Mouse (Mus musculus): Measurements from ENCODE around the gene Crhbp. TPM values are rescaled to one million over a fixed set of nuclear protein-coding genes. Genes with fewer than 3 reads are reported as not detected.

Crhbp gene
- 10 to 100 TPM; 18.8 to 24.6 TPM for total RNA-seq (2021)

- no peak for DNase-seq
Measured at GRCm38 (mm10) chr13:95444824-95445223, at the start of gene Crhbp. Gene Crhbp, minus strand, starts transcription at chr13:95444924.

DNA sequence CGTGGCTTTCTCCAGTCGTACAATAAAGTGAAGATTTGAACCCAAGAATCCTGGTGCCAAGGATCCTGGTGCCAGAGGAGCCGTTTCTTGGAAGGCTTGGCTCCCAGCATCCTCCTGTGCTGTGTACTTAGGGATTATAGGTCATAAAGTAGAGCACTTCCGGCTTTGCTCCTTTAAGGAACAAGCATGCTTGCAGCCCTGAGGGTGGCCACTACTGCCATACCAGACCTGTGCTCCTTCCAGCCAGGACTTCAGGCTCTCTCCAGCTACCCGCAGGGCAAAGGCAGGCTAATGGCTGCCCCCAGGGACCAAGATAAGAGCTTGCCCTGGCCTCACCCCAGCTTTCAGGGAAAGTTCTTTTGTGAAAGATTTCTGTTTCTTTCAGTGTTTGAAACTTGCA lies 48.6 kb upstream of the Crhbp start:
- DNase-seq = no peak

- no peak for DNase-seq
Measured at GRCm38 (mm10) chr13:95491327-95491726, 46.6 kb upstream of the Crhbp start.

- DNase-seq = no peak
Measured at GRCm38 (mm10) chr13:95484664-95485063, 39.9 kb upstream of the Crhbp start.

DNA sequence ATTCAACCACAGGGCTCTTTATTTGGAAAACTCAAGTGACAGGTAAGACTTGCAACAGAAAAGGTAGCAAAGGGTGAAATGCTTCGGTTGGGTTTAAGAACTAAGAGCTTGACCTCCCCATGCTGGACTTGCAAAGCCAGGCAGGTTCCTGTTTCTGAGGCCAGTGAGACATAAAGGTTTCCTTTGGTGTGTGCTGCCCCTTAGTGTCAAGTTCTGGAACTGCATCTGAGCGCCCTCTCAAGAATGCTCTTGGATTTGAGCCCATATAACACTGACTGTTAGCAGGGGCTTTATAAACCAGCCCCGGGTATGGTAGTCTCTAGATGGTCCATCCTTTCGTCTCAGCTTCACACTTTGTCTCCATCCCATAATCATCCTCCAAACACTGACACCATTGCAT lies 36.7 kb upstream of the Crhbp start:
- DNase-seq = peak; percentile 63 to 79

DNA sequence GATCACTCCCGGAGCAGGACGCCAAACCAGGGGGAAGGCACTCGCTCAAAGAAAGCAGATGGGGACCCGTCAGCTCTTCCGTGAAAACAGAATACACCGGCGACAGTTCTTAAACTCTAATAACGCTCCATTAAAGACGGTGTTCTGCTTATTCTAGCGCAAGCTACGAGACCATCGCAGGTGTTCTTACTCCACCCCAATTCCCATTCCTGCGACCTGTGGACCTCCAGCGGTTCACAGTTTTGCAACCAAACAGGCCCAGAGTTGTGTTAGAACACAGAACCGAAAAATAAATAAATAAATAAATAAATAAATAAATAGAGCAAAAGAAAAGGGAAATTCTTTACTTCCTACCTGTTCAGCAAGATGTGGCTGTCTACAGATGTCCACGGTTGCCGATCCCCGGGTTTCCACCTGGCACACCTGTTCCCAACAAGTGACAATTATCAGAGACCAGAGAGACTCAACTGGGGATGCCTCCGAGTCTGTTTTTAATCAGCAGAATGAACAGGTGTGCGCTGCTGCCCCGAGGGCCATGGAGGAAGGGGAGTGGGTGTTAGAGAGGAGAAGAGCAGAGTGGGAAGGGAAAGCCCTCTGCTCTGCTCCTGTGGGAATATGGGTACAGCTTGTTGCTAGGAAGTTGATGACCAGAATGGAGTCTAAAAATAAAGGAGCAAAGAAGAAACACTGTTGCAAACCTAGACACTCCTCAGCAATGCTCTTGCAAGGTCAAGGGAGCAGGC lies 34.1 kb upstream of the Crhbp start, which contains the start of gene S100z:
Gene S100z (minus strand): TSS at position 51 of the 743 bp plus-strand sequence.
- DNase-seq = no peak

- no peak for DNase-seq
Measured at GRCm38 (mm10) chr13:95477173-95477572, 32.4 kb upstream of the Crhbp start.

DNA sequence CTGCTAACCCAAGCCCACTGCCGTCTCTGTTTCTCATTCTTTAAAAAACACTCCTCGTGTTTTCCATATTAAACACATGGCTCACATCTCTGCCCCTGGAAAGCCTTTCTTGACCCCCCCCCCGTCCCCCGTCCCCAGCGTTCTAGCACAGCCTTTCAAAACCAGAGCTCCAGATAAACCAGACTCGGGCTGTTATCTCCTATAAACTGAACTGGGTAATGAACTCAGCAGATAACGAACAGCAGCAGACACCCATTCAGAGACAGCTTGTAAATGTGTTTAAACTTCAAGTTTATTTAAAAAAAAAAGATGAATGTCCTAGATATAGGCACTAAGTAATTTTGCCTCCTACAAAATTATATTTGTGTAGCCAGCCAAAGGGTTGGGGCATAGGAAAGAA lies 30.4 kb upstream of the Crhbp start:
- no peak for DNase-seq

- DNase-seq = no peak
Measured at GRCm38 (mm10) chr13:95474294-95474693, 29.6 kb upstream of the Crhbp start.

DNA sequence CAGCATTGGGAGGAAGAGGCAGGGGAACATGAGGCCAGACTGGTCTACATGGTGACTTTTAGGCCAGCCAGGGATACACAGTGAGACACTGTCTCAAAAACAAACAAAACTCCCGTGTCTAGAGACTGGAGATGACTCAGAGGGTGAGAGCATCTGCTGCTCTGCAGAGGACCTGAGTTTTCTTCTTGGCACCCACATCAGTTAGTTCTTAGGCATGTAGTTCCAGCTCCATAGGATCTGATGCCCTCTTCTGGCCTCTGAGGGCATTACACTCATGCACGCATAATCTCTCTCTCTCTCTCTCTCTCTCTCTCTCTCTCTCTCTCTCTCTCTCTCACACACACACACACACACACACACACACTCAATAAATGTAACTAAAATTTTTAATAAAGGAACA lies 26.2 kb upstream of the Crhbp start:
- DNase-seq = no peak

GRCm38 (mm10) chr13:95451529-95451928 lies 6.8 kb upstream of the Crhbp start:
- no peak for DNase-seq

DNA sequence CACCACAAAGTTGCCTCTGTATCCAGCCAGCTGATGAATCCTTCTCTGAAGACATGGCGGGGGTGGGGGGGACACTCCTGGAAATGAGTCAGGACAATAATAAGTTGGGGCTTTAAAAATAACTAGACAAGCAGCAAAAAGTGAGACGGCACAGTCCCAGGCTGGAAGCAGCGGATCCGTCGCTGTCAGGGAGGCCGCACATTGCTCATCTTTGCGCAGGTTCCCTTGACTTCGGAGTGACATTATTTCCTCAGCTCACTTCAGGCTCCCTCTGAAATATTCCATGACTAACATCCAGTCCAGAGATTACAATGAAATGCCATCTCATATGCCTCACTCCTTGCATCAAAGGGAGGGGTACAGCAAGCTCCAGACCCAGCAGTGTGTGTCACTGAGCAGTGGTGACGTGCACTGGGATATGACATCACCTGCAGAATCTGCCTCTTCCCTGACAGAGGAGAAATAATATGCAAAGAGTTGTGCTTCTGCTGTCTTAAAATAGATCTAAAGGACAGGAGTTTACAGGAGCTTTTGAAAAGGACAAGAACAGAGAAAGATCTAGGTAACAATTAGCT lies 6.0 kb upstream of the Crhbp start:
- no peak for DNase-seq

DNA sequence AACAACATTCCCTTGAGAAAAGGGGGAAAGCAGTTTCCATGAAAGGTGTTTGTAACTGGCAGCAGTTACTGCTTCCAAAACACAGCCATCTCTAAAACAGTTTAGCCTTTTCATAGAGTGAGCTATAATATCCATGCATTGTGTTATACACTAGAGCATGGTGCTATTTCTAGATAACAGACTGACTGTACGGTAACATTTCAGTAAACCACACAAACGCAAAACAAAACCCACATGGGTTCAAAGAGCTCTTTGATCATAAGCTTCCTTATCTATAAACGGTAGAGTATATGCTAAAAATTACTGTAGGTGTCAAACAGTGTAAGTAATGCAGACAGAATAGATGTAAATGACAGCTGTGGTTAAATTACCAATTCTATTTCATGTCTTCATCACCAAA lies 5.0 kb upstream of the Crhbp start:
- DNase-seq = no peak

DNA sequence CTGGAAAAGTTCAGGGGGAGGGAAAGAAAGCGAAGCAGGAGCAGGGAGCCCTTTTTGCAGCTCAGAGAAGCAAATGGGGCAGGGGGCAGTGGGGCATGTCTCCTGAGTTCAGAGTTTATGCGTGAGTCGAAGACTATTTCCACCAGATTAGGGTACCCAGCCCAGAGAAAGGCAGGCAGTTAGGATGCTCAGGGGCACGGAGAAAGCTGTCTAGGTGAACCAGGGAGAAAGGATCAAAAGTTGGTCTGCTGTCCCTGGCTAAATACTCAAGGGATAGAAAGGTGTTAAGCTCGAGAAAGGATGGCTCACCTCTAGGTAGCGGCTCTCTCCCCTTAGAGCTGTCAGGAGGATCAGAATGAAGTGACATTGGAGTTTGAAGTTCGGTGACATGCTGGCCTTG lies 433 bp downstream of the Crhbp start:
- no peak for DNase-seq

DNA sequence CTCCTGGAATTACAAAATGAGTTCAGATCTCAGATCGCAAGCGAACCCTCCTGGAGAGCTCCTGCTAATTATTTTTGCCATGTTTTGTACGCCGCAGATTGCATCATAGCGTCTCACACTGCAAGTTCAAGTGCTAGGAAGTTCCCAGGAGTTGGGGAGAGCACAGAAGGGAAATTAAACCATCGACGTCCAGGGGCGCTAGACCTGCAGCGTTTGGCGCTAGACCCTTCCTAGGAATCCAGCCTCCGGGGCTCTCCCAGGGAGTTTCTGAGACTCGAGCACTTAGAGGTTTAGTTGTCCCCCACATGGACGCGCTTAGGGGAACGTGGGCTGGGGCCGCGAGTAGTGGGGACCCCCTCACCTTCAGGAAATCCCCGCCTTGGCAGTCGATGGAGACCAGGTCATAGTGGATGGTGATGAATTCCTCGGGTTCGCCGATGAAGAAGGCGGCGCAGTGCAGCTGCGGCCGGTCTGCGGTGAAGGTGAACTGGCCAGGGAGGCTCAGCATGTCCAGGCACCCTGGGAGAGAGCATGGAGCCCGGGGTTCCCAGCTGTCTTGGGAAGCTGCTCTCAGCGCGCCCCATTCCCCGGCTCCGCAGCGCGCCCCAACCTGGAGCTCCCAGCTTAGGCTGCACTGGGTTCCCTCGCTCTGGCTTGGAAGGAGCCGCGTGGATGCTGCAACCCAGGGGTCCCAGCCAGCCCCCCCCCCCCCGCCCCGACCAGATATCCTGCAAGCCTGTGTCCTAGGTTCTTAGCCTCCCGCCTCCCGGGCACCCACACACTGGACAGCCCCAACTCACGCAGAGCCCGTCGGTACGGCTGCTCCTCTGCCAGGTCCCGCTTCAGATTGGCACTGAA lies 1.1 kb downstream of the Crhbp start:
- DNase-seq = no peak

- no peak for DNase-seq
Measured at GRCm38 (mm10) chr13:95442901-95443300, 1.8 kb downstream of the Crhbp start.

DNA sequence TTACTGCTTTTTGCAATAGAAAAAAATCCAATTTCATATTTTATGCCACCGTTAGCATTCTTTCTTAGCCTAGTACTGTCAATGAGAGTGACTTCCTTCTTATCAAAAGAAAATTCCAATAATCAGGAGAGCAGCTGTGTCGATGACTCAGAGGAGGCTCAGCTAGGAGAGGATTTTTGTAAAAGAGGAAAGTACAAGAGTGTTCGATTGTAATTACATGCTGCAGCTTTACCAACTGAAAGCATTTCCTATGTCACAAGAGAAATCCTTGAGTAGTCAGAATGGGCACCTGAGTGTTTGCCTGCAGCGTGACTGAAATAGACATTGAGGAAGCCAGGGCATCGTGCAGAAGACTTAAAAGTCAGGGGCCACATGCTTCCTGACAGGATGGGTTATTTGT lies 5.2 kb downstream of the Crhbp start:
- no peak for DNase-seq

GRCm38 (mm10) chr13:95431760-95432159 lies 13.0 kb downstream of the Crhbp start:
- DNase-seq = no peak

DNA sequence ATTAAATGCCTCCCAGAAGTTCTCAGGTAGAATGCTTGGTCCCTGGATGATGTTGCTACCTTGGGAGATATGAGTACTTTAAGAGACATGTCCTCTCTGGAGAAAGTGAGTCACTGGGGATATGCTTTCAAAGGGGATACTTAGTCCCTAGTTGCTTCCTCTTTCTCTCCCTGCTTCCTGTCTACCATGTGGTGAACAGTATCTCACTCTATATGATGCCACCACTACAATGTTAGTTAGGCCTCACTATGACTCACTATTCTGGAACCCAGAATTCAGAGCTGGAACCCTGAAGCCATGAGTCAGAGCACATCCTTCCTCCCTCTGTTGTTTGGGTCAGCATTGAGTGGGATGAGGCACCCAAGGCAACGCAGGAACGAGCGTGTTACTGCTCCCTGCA lies 17.2 kb downstream of the Crhbp start:
- no peak for DNase-seq

GRCm38 (mm10) chr13:95426421-95426820 lies 18.3 kb downstream of the Crhbp start:
- DNase-seq = no peak

DNA sequence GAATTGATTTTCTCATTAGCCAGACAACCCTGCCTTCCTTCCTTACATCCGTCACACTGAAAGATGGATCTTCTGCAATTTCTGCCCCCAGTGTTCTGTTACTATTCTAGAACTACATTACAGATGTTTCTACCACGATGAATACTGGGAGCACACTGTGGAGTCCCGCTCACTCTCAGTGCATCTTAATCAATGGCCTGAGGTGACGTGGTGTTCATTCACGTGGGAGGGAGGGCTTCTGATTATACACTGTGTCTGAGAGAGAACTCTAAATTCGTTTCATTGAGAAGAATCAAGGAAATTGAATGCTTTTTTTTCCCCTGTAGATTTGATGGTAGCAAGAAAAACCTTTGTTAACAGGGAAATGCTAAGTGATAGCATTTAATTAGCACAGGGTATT lies 19.2 kb downstream of the Crhbp start:
- DNase-seq = no peak

GRCm38 (mm10) chr13:95424932-95425331 lies 19.8 kb downstream of the Crhbp start:
- DNase-seq = no peak

GRCm38 (mm10) chr13:95419204-95419749 lies 25.4 kb downstream of the Crhbp start:
- peak in 1 of 2 experiments; percentile 24 for DNase-seq
